Mouse (Mus musculus) E14TG2a.4 (cell line): Measurements from ENCODE around the gene 2310057J18Rik.

Source experiments
- CTCF ChIP-seq: conservative IDR thresholded peaks from 2 replicates; pipeline ENCODE4 v1.5.1; 2014; ENCODE audit warnings: low read length
- NANOG ChIP-seq: IDR thresholded peaks from 2 replicates; pipeline ENCODE4 v1.6.1; 2014; ENCODE audit warnings: borderline replicate concordance, low read length, mixed read lengths
- POU5F1 ChIP-seq: IDR thresholded peaks from 2 replicates; pipeline ENCODE4 v1.6.1; 2014; ENCODE audit warnings: low read length, borderline replicate concordance

GRCm38 (mm10) chr10:29019496-29020270 is 33.6 kb upstream of the 2310057J18Rik start:
- TF ChIP-seq CTCF = no peak
- TF ChIP-seq NANOG = no peak
- no peak for TF ChIP-seq POU5F1
